Mouse (Mus musculus) stomach, postnatal 0 days (tissue): ENCODE data around the gene Coro1b.

Source experiments
- CTCF ChIP-seq: IDR thresholded peaks from 2 replicates; pipeline ENCODE4 v1.5.1; 2016; ENCODE audit warnings: antibody characterized with exemption, low read depth, mild to moderate bottlenecking, moderate library complexity
- EP300 ChIP-seq: optimal IDR thresholded peaks from 2 replicates; pipeline ENCODE3; 2016; ENCODE audit warnings: antibody characterized with exemption

DNA sequence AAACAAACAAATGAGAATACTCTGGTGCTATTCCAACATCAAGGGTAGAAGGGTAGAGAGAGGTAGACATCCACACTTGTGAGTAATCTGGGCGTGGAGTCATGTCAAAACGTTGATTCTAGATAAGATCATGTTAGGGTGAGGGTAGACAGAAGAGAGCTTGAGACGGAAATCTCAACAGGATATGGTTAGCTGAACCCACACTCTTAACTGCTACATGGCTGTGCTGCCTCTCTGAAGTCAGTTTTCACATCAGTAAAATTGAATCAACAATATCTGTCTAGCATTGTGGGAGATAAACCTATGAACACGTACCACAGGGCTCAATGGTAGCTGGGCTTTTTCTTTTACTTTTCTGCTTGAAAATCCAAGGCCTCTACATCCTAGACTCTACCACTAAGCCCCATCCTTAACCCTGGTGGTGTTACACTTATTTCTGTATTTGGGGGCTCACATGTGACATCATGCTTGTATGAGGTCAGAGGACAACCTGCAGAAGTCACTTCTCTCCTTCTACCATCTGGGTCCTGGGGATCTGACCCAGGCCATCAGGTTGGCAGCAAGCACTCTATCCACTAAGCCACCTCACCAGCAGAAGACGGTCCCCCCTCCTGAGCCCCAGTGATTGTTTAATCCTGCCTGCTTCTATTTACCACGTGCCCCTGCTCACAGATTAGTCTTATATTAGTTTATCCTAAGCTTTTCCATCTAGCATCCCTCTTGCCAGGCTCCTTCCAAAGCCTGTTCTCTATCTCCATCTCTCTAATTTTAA is 28.5 kb upstream of the Coro1b start:
- TF ChIP-seq CTCF (no peak), EP300 (no peak)
